Mouse (Mus musculus) embryonic facial prominence, embryonic 15.5 days (tissue): ENCODE measurements around the gene 1700029I15Rik. TPM values are rescaled to one million over a fixed set of nuclear protein-coding genes. Genes with fewer than 3 reads are reported as not detected.

ENCODE experiments used
- ATAC-seq: fragments of 200-750 bp; cut with Nextera tagmentation; 2 replicates; pipeline ENCODE4 v1.8.0; 2017; ENCODE audit warnings: low read depth, moderate TSS enrichment; ENCODE audit not compliant: insufficient number of reproducible peaks, low FRiP score, low TSS enrichment
- H3K27ac ChIP-seq: fragments of 300-500 bp; sonication (generic); replicated peaks from 2 replicates; pipeline ENCODE4 v1.5.1; 2015; ENCODE audit warnings: mild to moderate bottlenecking, inconsistent platforms
- H3K27me3 ChIP-seq: fragments of 300-500 bp; sonication (generic); 2 replicates; pipeline ENCODE4 v1.6.1; 2015; ENCODE audit warnings: inconsistent platforms
- H3K36me3 ChIP-seq: fragments of 300-500 bp; sonication (generic); 2 replicates; pipeline ENCODE4 v1.6.1; 2015; ENCODE audit warnings: mild to moderate bottlenecking, inconsistent platforms
- H3K4me1 ChIP-seq: fragments of 300-500 bp; sonication (generic); 2 replicates; pipeline ENCODE4 v1.6.1; 2015; ENCODE audit warnings: inconsistent platforms
- H3K4me2 ChIP-seq: fragments of 300-500 bp; sonication (generic); replicated peaks from 2 replicates; pipeline ENCODE4 v1.6.1; 2015; ENCODE audit warnings: mild to moderate bottlenecking, inconsistent platforms
- H3K4me3 ChIP-seq: fragments of 300-500 bp; sonication (generic); replicated peaks from 2 replicates; pipeline ENCODE4 v1.5.1; 2015; ENCODE audit warnings: mild to moderate bottlenecking, inconsistent platforms
- H3K9ac ChIP-seq: fragments of 300-500 bp; sonication (generic); 2 replicates; pipeline ENCODE4 v1.6.1; 2015; ENCODE audit warnings: inconsistent platforms
- H3K9me3 ChIP-seq: fragments of 300-500 bp; sonication (generic); replicated peaks from 2 replicates; pipeline ENCODE4 v1.6.1; 2016; ENCODE audit warnings: inconsistent platforms
- WGBS: fragments of 180-500 bp; shearing (Covaris S2); methylation state at CpG from one replicate; pipeline ENCODE4 v1.1.7; 2015; 5-methylcytosine and 5-hydroxymethylcytosine counted together
- microRNA-seq: library from miRNA; unstranded; fragments of <30 nt; microRNA quantifications from one replicate; pipeline ENCODE4, GENCODE M21; 2016; ENCODE audit warnings: borderline number of aligned reads
- polyA plus RNA-seq: library from polyadenylated mRNA; unstranded; fragments of >200 nt; fragmentation: Nextera tagmentation; extraction: Ambion mirVana; gene quantifications from 2 replicates; pipeline ENCODE4 v1.2.1, GENCODE M21; 2015

Gene 1700029I15Rik
- polyA plus RNA-seq, 1 experiment from 2014 or later: 6.3 TPM

GRCm38 (mm10) chr2:92431611-92432179, 49.4 kb downstream of the 1700029I15Rik start:
- peak overlapping the region; percentile 75 for H3K4me3 ChIP-seq
- no peaks in the 10 kb centered on the region for H3K36me3 ChIP-seq
- no peak overlapping the region for H3K9ac ChIP-seq
- H3K9me3 ChIP-seq: no peaks in the 10 kb centered on the region
- H3K4me2 ChIP-seq: peak overlapping the region; percentile 75
- peak overlapping the region; percentile 60; the same call in 1 of the 2 replicates for H3K27ac ChIP-seq
- H3K27me3 ChIP-seq: no peaks in the 10 kb centered on the region
- ATAC-seq: no peak
- H3K4me1 ChIP-seq: peaks cover 70% of the 10 kb centered on the region
- 29% methylated on average over 11 of the region's 11 CpGs for WGBS

DNA sequence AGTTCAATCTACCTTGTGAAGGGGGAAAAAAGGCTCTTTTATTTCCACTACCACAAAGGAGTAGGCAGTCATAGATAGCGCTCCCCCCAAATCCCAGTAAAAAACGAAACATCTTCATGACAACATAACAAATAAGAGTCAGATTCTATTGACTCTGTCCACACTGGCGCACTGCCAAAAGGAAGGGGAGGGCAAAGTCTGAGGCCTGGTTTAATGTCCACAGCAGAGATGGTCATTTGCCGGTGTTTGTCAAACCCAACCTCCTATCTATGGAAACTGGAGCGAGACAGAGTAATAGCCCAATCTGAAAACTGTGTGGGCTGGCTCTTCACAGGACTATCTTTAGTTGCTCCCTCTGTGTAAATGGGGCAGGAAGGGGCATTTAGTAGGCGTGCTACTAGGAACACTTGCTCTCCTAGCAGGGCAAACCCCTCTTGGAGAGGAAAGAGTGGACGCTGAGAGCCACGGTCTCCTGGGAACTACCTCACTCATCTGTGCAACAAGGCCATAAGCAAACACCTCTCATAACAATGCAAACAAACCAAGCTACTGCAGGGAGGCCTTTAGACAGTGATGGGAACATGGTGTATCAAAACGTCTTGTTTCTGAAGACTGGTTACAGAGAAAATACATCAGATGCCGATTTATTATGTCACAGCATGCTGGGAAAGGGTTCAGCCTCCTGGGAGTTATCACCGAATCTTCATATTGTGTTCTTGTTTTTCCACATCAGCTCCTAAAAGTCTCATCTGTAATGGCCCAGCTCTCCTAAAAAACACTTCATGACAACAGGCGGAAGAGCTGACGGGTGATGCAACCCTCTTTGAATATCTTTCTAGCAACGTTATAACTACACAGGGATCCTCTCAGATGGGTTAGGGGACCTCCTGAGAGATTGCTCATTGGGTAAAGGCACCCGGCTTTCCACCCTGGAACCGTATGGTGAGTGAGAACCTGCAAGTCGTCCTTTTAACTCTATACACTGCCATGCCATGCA, 50.3 kb downstream of the 1700029I15Rik start:
- WGBS: 44% methylated on average over 17 of the region's 17 CpGs
- peaks cover 61% of the 10 kb centered on the region for H3K4me1 ChIP-seq
- H3K4me2 ChIP-seq: peak overlapping the region; percentile 75
- H3K4me3 ChIP-seq: peak overlapping the region; percentile 75
- peak overlapping the region; percentile 74; the same call in 1 of the 2 replicates for H3K9ac ChIP-seq
- ATAC-seq: no peak
- no peaks in the 10 kb centered on the region for H3K36me3 ChIP-seq
- no peaks in the 10 kb centered on the region for H3K9me3 ChIP-seq
- no peaks in the 10 kb centered on the region for H3K27me3 ChIP-seq
- 0 out of 2 replicates have a peak overlapping the region, but pooled peaks have one; percentile 60 for H3K27ac ChIP-seq

- 0% methylated on average over 75 of the region's 76 CpGs for WGBS
- H3K9me3 ChIP-seq: no peaks in the 10 kb centered on the region
- H3K27me3 ChIP-seq: no peaks in the 10 kb centered on the region
Observed at GRCm38 (mm10) chr2:92433578-92434374, 51.4 kb downstream of the 1700029I15Rik start, which contains the start of gene Cry2. Cry2 (minus strand) TSS chr2:92434043.

GRCm38 (mm10) chr2:92434375-92434745, 52.0 kb downstream of the 1700029I15Rik start:
- Histone ChIP-seq H3K4me3 (peak overlapping the region; percentile 75), H3K9ac (no peak overlapping the region), H3K9me3 (no peaks in the 10 kb centered on the region), H3K27me3 (no peaks in the 10 kb centered on the region), H3K4me2 (peak overlapping the region; percentile 75), H3K27ac (peak overlapping the region; percentile 41; the same call in 1 of the 2 replicates), H3K4me1 (peaks cover 44% of the 10 kb centered on the region), H3K36me3 (no peaks in the 10 kb centered on the region)
- ATAC-seq: no peak
- 5% methylated on average over 12 of the region's 12 CpGs for WGBS

More at GRCm38 (mm10) chr2:92433578-92434374, 51.4 kb downstream of the 1700029I15Rik start, which contains the start of gene Cry2:
- Histone ChIP-seq H3K4me1 (peaks cover 50% of the 10 kb centered on the region), H3K4me3 (peak within 1 kb of the TSS; percentile 75), H3K9ac (peak within 1 kb of the TSS; percentile 74), H3K4me2 (peak within 1 kb of the TSS; percentile 75), H3K36me3 (no peaks in the 10 kb centered on the region), H3K27ac (peak within 1 kb of the TSS; percentile 56)
- peak; percentile 99 for ATAC-seq

GRCm38 (mm10) chr2:92435023-92435422, 52.7 kb downstream of the 1700029I15Rik start:
- 0 out of 2 replicates have a peak overlapping the region, but pooled peaks have one; percentile 75 for H3K4me3 ChIP-seq
- ATAC-seq: no peak
- H3K9ac ChIP-seq: no peak overlapping the region
- no peaks in the 10 kb centered on the region; the same call in 1 of the 2 replicates for H3K27me3 ChIP-seq
- H3K4me2 ChIP-seq: peak overlapping the region; percentile 75; the same call in 1 of the 2 replicates
- H3K4me1 ChIP-seq: peaks cover 37% of the 10 kb centered on the region
- no peak overlapping the region for H3K27ac ChIP-seq
- H3K36me3 ChIP-seq: no peaks in the 10 kb centered on the region
- no peaks in the 10 kb centered on the region for H3K9me3 ChIP-seq
- 50% methylated on average over 6 of the region's 6 CpGs for WGBS

Small RNA genes lying within 50 kb of the gene (microRNA-seq; reads per million reads assigned to microRNA genes)
- not detected for gene Mir7000

Other genes with a start within 250 kb of the 1700029I15Rik start
- gene Pex16, start 7.9 kb upstream of the 1700029I15Rik start, polyA plus RNA-seq: 27.8 and 28.8 TPM in 2 replicates
- gene Large2, start 7.7 kb upstream of the 1700029I15Rik start, polyA plus RNA-seq: 22.5 and 23.6 TPM in 2 replicates
- 34.0 and 34.6 TPM in 2 replicates for gene Mapk8ip1, start 18.7 kb downstream of the 1700029I15Rik start, polyA plus RNA-seq
- 30.6 and 33.9 TPM in 2 replicates for gene Cry2, start 51.5 kb downstream of the 1700029I15Rik start, polyA plus RNA-seq
- 14.5 and 18.4 TPM in 2 replicates for gene Slc35c1, start 78.0 kb downstream of the 1700029I15Rik start, polyA plus RNA-seq
- gene Chst1, start 217.2 kb downstream of the 1700029I15Rik start, polyA plus RNA-seq: 10.1 and 11.3 TPM in 2 replicates